Comparison of ENCODE assay signal across 8 mouse cellular contexts in the genomic region with DNA sequence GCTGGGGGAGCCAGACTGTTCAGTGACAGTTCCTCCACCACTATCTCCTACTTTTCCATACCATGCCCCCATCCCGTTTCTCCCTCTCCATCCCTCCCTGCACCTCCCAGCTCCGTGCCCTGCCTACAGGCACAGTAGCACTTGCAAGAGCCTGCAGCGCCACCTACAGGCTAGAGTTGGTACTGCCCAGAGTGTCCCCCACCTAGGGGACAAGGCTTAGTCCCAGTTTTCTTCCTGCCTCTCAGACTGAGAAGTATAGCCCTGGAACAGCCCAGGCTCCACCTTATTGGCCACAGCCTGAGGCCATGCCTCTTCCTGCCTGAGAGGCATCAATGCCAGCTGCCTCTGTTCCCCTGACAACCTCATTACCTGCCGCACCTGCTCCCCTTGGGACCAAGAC.
DNase-seq lines count a peak whose midpoint lies in the region; ATAC-seq and TF ChIP-seq lines count a peak whose summit lies in the region.

No protein-coding gene starts in this region.

- peaks cover 2 to 4% of the 10 kb centered on the region in 2 experiments; a peak in 2 of 4 replicates for H3K4me1 ChIP-seq in ES-E14 (ENCODE audit: control insufficient read depth in 2 of 2, insufficient read depth in 2 of 2, low read length in 2 of 2, poor library complexity in 1 of 2)
- H3K4me1 ChIP-seq in forebrain, embryonic 15.5 days, result peaks cover 51% of the 10 kb centered on the region
- peaks cover 67% of the 10 kb centered on the region for H3K4me1 ChIP-seq in hindbrain, embryonic 12.5 days

- H3K9me3 ChIP-seq in ES-E14 (ENCODE audit: control insufficient read depth, insufficient read depth, low read depth, low read length), result no peaks in the 10 kb centered on the region
- H3K9me3 ChIP-seq in forebrain, embryonic 15.5 days, result no peaks in the 10 kb centered on the region
- no peaks in the 10 kb centered on the region for H3K9me3 ChIP-seq in hindbrain, embryonic 12.5 days (replicated peaks)

- no peak overlapping the region for H3K4me2 ChIP-seq in forebrain, embryonic 15.5 days (replicated peaks)
- no peak overlapping the region for H3K4me2 ChIP-seq in hindbrain, embryonic 12.5 days (replicated peaks)

- no peaks in the 10 kb centered on the region for H3K27me3 ChIP-seq in forebrain, embryonic 15.5 days
- no peaks in the 10 kb centered on the region for H3K27me3 ChIP-seq in hindbrain, embryonic 12.5 days

- 12% methylated on average over 4 of the region's 4 CpGs for WGBS in forebrain, embryonic 15.5 days
- 9% methylated on average over 4 of the region's 4 CpGs for WGBS in hindbrain, embryonic 12.5 days

- H3K4me3 ChIP-seq in ES-E14 (ENCODE audit: insufficient read depth in 1 of 2, low read depth in 1 of 2, low read length in 2 of 2, poor library complexity in 1 of 2, severe bottlenecking in 1 of 2), result no peak overlapping the region
- no peak overlapping the region for H3K4me3 ChIP-seq in forebrain, embryonic 15.5 days
- no peak overlapping the region for H3K4me3 ChIP-seq in hindbrain, embryonic 12.5 days

- peak; percentile 63 for DNase-seq in ES-E14 (ENCODE audit: low read depth, low spot score)
- peak; percentile 44 for DNase-seq in c-Kit-positive CD71-positive TER-119-positive erythroid progenitor cells, embryonic 14.5 days (ENCODE audit: low spot score)
- DNase-seq in layer of hippocampus, adult 9-11 months, result peak; percentile 83
- peak; percentile 77 for DNase-seq in lung, postnatal 36 days
- DNase-seq in right cerebral cortex, adult 2 months (ENCODE audit: low spot score in 2 of 2), result peak; percentile 90 to 94
- DNase-seq in urinary bladder, postnatal 10 days (ENCODE audit: low spot score), result peak; percentile 64

- H3K9ac ChIP-seq in ES-E14 (ENCODE audit: insufficient read depth, low read depth, low read length, poor library complexity, severe bottlenecking), result no peak overlapping the region
- no peak overlapping the region for H3K9ac ChIP-seq in forebrain, embryonic 15.5 days (replicated peaks)
- H3K9ac ChIP-seq in hindbrain, embryonic 12.5 days, result no peak overlapping the region

- in situ Hi-C loops in ES-E14 (cut with MboI; ENCODE audit: low sequenced_read_pairs in 2 of 2, unreplicated experiment in 2 of 2), result no loop called here

- H3K36me3 ChIP-seq in ES-E14 (ENCODE audit: control insufficient read depth, insufficient read depth, low read length, poor library complexity, severe bottlenecking), result no peaks in the 10 kb centered on the region
- no peaks in the 10 kb centered on the region for H3K36me3 ChIP-seq in forebrain, embryonic 15.5 days
- no peaks in the 10 kb centered on the region for H3K36me3 ChIP-seq in hindbrain, embryonic 12.5 days

- H3K27ac ChIP-seq in ES-E14 (ENCODE audit: insufficient read depth, low read depth, low read length, poor library complexity, severe bottlenecking), result no peak overlapping the region
- H3K27ac ChIP-seq in forebrain, embryonic 15.5 days (replicated peaks), result no peak overlapping the region
- peak overlapping the region; percentile 64; the same call in 1 of the 2 replicates for H3K27ac ChIP-seq in hindbrain, embryonic 12.5 days

- peak; percentile 75 for ATAC-seq in forebrain, embryonic 15.5 days (replicated peaks)
- peak; percentile 57 for ATAC-seq in hindbrain, embryonic 12.5 days (ENCODE audit: low FRiP score)

TF ChIP-seq in ES-E14, 5 proteins besides CTCF, POLR2A, EP300 and RAD21:
- TF ChIP-seq CHD2 (IDR thresholded peaks at IDR 0.05; ENCODE audit: low read depth, low read length) (no peak), ZC3H11A (IDR thresholded peaks at IDR 0.05; ENCODE audit: borderline replicate concordance, low read depth, low read length) (peak; percentile 64; the same call in 1 of the 2 replicates)
